Mouse (Mus musculus): ENCODE results near the gene H2afz.
"Not testable (repeated sequence)": the region's sequence is repeated elsewhere in the genome, so short reads cannot be mapped to it uniquely, and the experiment has no call there.

H2afz gene

DNA sequence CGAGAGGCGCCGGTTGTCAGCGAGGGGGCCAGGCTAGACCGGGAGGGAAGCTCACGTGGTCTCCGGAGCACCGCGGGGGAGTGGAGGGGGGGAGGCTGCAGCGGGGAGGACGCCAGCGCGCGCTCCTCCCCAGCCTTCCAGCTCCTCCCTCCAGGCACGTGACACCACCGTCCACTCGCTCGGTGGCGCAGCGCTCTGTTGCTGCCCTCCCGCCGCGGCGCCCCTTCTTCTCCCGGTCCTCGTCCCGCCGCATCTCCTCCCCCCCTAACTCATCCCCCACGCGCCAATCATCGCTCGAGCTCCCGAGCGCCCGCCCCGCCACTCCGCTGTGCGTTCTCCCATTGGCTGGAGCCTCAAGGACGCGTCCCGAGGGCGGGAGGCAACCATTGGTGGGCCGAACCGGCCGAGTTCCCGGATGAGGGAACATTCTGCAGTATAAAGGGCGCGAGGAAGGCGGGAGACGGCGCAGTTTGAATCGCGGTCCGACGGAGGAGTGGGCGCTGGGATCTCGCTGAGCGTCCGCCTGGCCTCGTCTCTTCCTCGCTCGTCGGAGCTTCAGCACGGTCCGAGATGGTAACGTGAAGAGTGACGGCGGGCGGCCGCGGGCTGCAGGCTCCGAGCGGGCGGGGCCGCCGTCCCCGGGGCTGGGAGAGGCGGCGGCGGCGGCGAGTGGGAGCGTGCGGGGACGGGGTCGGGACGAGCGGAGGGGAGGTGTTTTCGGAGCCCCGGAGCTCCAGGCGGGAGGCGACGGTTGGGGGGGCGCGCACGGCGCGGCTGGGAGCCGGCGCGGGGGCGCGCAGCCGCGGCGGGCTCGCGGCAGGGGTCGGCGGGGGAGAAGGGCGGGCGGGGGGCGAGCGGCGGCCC lies at the start of gene H2afz:
TSS of gene H2afz (plus strand) at position 364 of the 864 bp plus-strand sequence.
- DNase-seq = peak; percentile 98

DNA sequence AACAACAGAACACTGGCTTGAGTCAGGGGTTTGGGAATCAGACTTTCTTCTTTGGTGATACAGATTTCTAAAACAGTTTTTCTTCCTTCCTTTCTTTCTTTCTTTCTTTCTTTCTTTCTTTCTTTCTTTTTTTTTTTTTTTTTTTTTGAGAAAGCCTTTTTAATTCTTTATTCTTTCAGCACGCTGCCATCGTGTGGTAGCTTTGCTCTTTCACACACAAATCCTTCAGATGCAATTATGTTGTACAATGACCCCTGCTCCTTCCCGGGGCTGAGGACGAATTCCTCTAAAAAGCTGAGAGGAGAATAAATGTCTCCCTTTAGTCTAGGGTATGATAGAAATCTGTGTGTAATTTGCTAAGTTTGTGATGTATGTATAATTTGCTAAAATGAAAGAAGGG lies 45.6 kb upstream of the H2afz start:
- DNase-seq = no peak

DNA sequence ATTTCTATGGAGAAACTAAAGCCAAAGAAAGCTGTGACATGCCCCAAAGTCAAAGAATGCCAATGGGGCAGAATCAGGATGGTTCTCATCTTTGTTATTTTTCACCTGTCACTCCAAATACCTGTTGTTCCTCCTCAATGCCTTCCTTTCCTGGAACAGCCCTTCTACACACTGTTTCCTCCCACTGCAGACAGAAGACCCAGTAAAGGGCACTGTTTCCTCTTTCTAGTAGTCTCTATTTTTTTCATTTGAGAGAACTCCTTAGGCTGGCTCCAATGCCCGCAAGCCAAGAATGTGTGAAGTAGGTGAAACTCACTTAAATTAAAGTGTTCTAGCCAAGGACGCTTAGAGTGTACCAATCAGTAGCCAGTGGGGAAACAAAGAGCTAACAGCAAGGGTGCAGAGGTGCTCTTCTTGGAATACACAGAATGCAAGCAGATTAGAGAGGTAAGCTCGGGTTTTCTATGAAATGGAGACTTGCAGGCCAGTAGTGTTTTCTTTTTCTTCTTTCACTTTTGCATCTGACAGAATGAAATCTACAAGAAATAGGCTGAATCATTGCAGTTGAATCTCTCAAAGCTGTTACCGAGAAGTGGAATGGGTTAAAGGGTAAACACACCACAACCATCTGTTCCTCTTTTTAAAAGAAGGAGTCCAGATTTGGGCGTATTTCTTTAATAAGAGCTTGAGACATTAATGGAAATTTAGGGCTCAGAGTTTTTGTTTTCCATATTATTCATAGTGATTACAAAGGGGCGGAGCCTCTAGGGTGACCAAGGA lies 43.4 kb upstream of the H2afz start:
- no peak for DNase-seq

DNA sequence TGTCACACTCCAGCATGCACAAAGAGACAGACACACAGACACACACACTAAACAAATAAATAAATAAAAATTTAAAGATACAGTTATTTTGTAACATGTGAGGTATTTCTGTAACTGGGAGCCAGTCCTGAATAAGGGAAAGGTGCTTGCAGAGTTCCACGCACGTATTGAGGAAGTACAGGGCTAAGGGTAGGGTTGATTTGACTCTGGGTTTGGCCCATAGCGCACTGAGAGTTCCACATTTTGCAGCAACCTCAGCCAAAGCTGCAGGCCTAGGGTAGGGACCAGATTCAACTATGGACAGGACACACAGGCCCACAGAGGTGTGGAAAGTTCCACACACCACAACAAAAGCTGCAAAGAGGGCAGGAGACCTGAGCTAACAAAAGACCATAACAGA lies 41.0 kb upstream of the H2afz start:
- DNase-seq = no peak

DNA sequence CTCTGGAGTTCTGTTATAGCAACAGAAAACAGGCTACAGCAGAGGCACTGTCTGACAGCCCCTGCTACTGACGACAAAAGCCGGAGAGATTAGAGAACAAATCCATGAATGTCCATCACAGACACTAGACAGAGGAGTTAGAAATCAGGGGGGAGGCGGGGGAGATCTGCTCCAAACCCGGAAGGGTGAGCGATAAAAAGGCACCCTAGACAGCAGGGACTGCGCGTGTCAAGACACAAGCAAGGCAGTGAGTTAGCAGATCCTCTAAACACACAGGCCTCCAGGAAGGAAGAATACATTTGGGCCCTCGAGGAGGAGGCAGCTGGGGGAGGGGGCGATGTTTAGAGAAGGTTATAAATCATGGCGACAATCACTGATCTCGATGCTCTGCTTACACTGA lies 36.6 kb upstream of the H2afz start:
- no peak for DNase-seq

DNA sequence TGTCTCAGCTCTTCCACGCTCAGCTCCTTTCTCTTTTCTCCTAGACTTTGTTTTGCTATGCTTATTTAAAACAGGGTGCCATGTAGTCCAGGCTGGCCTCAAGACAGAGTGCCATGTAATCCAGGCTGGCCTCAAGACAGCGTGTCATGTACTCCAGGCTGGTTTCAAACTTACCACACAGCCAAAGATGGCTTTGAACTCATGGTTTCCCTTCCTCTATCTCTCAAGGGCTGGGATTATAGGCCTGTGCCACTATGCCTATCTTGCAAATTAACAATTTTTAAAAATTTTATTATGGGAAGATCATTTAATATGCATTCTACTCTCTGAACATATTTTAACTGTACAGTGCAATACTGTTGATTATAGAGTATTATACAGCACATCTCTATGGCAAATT lies 33.1 kb upstream of the H2afz start:
- DNase-seq = no peak

DNA sequence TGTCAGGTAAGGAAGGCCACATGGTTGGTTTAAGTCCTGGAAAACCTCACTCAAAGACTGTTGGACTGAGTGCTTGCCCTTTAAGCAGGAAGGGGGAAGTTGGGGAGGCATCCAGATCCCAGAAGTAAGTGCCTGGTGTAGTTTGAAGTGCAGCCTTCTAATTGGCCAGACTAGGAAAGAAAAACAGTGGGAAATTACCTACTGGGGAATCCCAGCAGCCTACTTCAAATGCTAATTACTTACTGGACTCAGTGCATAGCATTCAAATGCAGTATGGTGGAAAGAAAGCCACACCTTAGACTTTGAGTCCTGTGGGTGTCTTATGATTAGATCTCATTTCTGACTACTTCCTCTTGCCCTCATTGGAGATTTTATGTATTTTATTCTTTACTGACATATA lies 31.2 kb upstream of the H2afz start:
- DNase-seq = no peak

DNA sequence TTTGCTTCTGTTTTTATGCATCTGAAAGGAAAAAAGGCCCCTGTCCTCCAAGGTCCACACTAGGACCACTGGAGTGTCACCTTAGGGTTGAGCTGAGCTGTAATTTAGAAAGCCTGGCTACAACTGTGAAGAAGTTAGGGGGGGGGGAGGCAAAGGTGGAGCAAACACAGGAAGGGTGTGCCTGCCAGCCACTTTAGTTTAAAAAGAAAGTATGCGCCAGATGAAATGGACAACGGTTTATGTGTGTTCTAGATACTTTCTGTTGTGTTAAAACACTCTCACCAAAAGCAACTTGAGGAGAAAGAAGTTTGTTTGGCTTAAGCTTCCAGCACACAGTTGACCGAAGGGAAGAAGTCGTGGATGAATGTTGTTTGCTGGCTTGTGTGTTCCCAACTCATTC lies 30.6 kb upstream of the H2afz start:
- DNase-seq = no peak

DNA sequence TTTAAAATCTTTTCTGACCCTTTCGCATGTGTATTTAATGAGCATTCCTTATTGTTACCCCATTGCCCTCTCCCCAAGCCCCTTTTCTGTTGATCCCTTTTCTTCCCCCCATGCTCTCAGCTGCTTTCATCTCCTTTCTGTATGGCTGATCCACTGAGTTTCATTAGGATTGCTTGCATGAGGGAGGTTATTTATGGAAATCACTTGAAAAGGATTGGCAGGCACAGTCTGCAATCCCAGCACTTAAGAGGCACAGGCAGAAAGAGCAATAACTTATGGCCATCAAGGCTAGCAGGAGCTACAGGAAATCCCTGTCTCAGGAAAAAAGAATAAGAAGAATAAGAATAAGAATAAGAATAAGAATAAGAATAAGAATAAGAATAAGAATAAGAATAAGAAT lies 27.7 kb upstream of the H2afz start:
- DNase-seq = no peak

DNA sequence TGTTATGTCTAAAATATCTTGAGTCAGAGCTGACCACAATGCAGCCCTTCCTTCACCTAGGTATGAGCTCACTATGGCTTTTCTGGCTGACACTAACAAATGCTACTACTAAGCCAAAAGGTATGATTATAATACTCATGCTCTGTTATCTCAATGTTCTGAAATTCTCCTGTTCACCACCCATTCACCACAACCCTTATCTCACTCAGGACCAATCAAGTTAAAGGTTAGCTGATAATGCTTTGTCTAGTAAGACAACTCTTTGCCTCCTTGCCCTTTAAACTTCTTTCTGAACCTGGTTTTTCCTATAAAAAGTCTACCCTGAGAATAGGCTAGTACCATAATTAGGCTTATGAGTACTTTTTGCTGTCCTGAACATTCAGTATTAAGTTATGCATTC lies 26.1 kb upstream of the H2afz start:
- DNase-seq = no peak

DNA sequence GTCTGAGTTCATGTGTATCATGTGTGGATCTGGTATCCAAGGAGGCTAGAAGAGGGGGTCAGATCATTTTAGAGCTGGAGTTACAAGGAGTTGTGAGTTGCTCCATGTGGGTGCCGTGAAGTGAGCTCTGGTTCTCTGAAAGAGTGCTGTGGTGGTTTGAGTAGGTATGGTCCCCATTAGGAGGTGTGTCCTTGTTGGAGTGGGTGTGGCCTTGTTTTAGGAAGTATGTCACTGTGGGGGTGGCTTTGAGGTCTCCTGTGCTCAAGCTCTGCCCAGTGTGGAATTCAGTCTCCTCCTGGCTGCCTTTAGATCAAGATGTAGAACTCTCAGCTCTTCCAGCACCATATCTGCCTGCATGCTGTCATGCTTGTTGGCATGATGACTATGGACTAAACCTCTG lies 21.3 kb upstream of the H2afz start:
- DNase-seq = no peak

DNA sequence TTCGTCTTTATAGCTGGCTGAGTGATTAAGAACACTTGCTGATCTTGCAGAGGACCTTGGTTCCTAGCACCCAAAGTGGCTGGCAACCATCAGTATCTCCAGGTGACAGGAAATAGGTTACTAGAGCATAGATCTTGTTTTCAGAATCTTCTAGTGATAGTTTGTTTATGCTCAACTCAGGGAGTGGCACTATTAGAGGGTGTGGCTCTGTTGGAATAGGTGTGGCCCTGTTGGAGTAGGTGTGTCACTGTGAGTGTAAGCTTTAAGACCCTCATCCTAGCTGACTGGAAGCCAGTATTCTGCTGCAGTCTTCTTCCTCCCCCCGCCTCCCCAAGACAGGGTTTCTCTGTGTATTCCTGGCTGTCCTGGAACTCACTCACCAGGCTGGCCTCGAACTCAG lies 20.0 kb upstream of the H2afz start:
- no peak for DNase-seq

DNA sequence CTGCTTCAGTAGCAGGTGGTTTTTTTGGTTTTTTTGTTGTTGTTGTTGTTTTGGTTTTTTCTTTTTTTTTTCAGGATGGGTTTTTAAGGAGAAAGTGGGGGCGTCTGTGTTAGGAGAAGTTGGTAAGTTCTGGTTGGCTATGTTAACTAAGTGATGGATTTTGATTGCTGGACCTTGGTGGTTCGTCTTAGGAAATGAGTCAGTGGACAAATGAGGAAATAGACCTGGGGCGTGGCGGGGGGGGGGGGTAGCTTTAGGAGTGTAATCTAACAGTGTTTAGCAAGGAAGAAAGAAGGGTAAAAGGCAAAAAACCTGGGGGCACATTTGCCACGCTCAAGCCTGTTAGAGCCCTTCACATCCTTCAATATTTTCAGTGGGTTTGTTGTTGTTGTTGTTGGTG lies 17.7 kb upstream of the H2afz start:
- no peak for DNase-seq

DNA sequence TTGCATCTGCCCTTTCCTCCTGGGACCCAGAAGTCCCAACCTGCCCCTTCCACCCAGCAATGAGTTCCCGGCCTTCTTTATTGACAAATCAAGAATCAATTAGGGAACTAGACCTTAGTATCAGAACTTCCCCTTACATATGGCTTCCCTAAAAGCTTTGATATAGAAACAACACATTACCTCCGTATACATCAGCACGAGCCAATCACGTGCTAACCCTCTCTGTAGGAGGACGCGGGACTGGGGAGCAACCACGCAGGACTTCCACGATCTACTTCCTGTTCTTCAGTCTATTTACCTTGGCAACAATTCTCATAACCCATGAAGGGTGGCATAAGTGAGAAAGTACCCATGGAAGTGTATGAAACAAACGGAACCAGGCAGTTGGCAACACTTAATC lies 15.9 kb upstream of the H2afz start:
- no peak for DNase-seq

DNA sequence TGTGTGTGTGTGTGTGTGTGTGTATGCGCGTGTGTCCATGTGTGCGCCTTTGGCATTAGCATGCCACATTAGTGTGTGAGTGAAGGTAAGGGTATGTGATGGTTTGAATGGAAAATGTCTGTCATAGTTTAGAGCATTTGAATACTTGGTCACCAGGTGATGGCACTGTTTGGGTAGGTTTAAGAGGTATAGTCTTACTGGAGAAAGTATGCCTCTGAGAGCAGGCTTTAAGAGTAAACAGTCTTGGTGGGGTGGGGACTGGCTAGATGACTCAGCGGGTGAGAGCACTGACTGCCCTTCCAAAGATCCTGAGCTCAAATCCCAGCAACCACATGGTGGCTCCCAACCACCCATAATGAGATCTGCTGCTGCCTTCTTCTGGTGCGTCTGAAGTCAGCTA lies 14.6 kb upstream of the H2afz start:
- DNase-seq = no peak

DNA sequence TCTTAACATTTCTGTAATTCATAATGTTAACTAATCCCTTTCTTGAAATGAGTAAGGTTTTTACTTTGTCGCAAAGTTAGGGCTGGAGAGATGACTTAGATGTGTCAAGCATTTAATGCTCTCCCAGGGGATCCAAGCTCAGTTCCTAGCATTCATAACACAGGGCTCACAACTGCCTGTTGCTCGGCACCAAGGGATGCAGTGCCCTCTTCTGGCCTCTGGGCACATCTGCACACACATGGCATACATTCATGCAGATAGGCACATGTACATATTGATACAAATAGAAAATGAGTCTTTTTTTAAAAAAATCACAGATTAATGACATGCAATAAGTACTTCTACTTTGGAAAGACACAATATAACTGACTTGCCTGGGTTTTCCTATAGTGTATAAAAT lies 13.1 kb upstream of the H2afz start:
- no peak for DNase-seq

DNA sequence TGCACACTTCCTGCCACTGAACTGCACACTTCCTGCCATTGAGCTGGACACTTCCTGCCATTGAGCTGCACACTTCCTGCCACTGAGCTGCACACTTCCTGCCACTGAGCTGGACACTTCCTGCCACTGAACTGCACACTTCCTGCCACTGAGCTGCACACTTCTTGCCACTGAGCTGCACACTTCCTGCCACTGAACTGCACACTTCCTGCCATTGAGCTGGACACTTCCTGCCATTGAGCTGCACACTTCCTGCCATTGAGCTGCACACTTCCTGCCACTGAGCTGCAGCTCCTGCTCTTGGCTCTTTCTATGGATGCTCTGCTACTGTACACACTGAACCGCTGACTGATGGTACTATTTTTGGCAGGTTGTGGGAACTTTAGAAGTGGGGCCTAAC lies 11.3 kb upstream of the H2afz start:
- not testable (repeated sequence) for DNase-seq

DNA sequence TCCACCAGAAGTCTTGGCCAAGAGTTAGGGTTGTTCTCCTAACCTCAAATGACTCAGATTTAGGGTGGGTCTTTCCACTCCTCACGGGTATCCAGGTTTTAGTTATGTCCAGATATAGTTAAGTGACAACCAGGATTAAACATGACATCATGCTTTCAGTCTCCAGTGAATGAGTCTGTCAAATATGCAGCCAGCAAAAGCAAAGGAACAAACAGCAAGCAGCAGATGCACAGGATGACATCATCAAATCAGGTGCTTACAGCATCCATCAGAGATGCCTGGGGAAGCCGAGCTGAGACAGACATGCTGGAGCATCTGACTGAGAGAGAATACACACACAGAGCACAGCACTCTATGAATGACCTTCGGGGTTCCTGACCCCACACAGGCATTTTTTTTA lies 9.0 kb upstream of the H2afz start:
- no peak for DNase-seq

DNA sequence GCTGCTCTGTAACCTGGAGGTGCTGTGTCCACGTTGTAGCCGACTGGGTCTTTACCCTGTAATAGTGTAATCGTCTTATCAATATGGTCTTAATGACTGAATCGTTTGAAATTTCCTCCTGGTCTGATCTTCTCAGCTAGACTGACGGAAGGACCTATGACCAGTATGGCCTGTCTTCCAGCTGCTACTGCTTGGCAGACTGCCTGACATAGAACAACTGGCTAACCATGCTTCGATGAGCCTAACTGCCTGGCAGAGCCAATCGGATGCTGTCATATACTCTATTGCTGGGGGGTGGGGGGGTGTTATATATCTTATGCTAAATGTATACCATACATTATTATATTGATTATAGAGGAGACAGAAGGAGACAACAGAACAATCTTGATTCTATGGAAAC lies 8.2 kb upstream of the H2afz start:
- no peak for DNase-seq

DNA sequence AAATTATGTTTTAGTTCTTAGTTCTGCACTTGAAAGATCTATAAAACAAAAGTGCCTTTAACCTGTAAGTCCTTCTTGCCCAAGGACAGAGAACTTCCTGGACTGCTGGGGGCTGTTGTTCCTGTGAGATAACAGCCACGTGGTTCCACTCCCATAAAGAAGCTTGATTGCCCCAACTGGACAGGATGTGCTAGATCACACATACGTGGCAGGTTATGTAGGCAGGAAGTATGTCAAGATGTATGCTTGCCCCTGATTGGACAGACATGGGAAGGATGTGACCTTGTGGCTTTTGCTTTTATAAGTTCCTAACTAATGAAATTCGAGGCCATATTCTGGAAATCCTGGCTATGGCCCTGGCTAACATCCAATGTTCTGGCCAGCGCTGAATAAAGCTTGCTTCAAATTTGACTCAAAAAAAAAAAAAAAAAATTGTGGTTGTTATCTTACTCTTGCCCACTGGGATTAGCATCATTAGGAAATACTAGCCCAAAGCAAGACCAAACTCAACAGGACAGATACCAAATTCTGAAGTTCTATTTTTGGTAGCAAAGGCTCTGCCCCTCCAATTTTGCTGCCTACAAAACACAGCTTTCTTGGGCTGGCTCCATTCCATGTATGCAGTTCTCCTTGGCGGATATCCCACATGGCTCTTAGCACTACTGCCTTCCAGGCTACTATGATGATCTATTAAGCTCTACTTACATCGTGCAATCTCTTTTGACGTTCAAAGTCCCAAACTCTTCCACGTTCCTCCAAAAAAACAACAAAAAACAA lies 3.7 kb upstream of the H2afz start:
- no peak for DNase-seq

DNA sequence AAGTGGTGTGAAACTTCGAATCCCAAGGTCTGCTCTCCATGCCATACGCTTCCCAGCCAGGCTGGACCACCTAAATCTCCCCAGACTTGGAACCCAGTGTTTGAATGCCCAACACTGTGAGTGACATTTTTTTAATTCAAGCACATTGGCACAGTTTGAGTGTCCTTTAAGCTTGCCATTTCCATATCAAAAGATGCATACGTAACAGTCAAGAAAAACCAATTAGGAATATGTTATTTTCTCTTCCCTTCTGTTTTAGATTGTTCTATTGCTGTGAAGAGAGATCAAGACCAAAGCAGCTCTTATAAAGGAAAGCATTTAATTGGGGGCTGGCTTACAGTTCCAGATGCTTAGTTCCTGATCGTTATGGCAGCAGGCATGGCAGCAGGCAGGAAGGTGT lies 2.9 kb upstream of the H2afz start:
- no peak for DNase-seq

DNA sequence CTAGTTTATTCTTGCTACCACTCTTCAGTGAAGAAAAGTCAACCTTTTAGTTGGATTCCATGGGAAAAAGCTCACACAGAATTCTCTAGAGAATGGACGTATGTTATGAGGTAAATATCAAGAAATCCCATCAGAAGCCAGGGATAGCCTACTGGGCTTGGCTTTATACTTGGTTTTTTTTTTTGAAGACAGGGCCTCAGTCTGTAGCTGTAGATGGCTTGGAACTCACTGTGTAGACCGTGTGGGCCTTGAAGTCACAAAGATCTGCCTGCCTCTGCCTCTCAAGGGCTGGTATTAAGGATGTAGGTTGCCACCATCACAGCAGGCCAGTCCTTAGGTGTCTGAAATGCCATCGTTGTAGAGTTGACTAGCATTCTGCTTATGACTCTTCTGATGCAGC lies 1.7 kb upstream of the H2afz start:
- no peak for DNase-seq

DNA sequence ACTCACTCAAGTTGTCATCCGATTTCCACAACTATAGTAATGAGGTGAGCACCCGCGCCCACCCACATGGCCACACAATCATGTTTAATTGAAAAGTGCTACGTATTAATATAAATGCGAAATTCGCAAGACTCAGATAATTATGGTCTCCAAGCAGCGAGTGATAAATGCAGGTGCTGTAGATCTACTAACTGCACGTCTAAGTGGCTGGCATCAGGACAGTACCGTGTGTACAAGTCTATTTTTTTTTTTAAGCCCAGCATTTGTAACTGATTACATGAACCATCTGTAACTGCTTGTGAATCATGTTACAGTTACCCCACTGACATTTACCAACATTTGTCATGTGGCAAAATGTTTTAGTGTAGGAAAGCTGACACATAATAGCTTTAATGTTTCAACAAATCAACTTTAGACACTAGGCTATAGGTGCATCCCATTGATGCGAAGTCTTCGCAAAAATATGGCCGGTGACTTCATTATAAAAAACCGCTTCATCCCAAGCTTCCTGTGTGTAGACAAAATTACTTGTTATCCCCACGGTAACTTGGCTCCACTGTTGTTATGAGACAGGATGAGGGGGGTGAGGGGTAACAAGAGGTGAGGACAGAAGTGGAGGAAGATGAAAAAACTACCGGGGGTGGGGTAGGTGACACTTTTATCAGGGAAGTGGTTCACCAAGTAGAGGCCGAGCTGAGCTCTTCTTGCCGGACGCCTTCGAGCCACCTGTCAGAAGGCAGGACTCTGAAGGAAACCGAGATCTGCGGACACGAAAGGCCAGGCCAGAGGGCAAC lies 760 bp upstream of the H2afz start:
- no peak for DNase-seq

Measured in cerebellum, adult 11 months (tissue).